Mouse (Mus musculus) adrenal gland, adult (tissue): ENCODE measurements around the gene Vmn1r5.
"Not testable (repeated sequence)": the region's sequence is repeated elsewhere in the genome, so short reads cannot be mapped to it uniquely, and the experiment has no call there.

Experiments used
- DNase-seq, 2 experiments: peaks; one replicate each; pipeline ENCODE4 v3.0.0; 2022 to 2023; ENCODE audit warnings: low spot score in 1 of 2; ENCODE audit not compliant: inconsistent age in 2 of 2

The Vmn1r5 gene

GRCm38 (mm10) chr6:56969973-56970372 lies at the start of gene Vmn1r5:
Gene Vmn1r5 (plus strand): TSS chr6:56970273.
- no peak for DNase-seq

- no peak for DNase-seq
Observed at GRCm38 (mm10) chr6:56923331-56923725, 46.7 kb upstream of the Vmn1r5 start.

- DNase-seq, result peak; percentile 96 to 99
Observed at GRCm38 (mm10) chr6:56923726-56924707, 46.1 kb upstream of the Vmn1r5 start, which contains the start of the genes Nt5c3 and Vmn1r4. Gene Nt5c3 (minus strand): TSS chr6:56923932. Gene Vmn1r4 (plus strand): TSS chr6:56924015.

GRCm38 (mm10) chr6:56931648-56932415 lies 38.2 kb upstream of the Vmn1r5 start:
- no peak for DNase-seq

- DNase-seq, result no peak
Observed at GRCm38 (mm10) chr6:56932464-56932863, 37.6 kb upstream of the Vmn1r5 start.

- no peak for DNase-seq
Observed at GRCm38 (mm10) chr6:56934366-56934765, 35.7 kb upstream of the Vmn1r5 start.

GRCm38 (mm10) chr6:56956436-56956835 lies 13.6 kb upstream of the Vmn1r5 start:
- no peak for DNase-seq

GRCm38 (mm10) chr6:56996943-56997342 lies 26.9 kb downstream of the Vmn1r5 start, which contains the start of gene Vmn1r6:
Gene Vmn1r6 (plus strand): TSS chr6:56997243.
- no peak for DNase-seq

GRCm38 (mm10) chr6:57025224-57025623 lies 55.2 kb downstream of the Vmn1r5 start, which contains the start of gene Vmn1r7:
Gene Vmn1r7 (minus strand): TSS chr6:57025324.
- DNase-seq, result not testable (repeated sequence)

GRCm38 (mm10) chr6:57031984-57032383 lies 61.9 kb downstream of the Vmn1r5 start, which contains the start of gene Vmn1r8:
Gene Vmn1r8 (plus strand): TSS chr6:57032284.
- DNase-seq, result no peak

- DNase-seq, result no peak
Observed at GRCm38 (mm10) chr6:57034674-57035073, 64.6 kb downstream of the Vmn1r5 start.
